Mouse (Mus musculus): ENCODE results near the gene Pef1.

DNA sequence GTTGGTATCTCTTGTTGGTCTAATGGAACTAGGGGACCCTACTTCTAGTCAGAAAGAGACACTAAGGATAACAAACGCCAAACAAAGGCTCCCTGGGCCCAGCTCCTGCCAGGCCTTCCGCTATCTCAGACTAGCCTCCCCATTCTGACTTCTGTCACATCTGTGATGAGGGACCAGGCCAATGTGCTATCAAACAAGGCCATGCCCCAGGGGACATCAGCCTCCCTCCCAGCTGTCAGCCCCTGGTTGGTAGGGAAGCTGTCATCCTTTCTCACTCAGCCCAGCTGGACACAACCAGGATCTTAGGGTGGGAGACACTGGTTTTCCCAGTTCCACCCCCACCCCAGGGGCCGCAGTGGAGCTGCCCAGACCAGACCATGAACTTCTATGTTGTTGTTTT is 7.2 kb upstream of the Pef1 start:
- TF ChIP-seq CTCF (IDR thresholded peaks at IDR 0.05; ENCODE audit: low read depth, low read length): no peak
- no peak for TF ChIP-seq POLR2A (IDR thresholded peaks at IDR 0.05; ENCODE audit: borderline replicate concordance, low read depth, low read length)

Data from bone marrow macrophage, adult 2 months (primary cell).